Mouse (Mus musculus) layer of hippocampus, adult 11-12 months (tissue): ENCODE data around the gene Slc30a6.
A peak's percentile ranks its signal among the peaks of the same experiment; 100 is the strongest.

Experiments
- DNase-seq: peaks from one replicate; pipeline ENCODE4 v3.0.0; 2022; ENCODE audit warnings: low spot score

The Slc30a6 gene

GRCm38 (mm10) chr17:74395383-74396065 is at the start of gene Slc30a6:
Slc30a6 (plus strand) TSS chr17:74395608.
- peak; percentile 97 for DNase-seq

- no peak for DNase-seq
These were observed 31.8 kb upstream of the Slc30a6 start for GRCm38 (mm10) chr17:74363592-74363991.

GRCm38 (mm10) chr17:74376916-74377315 is 18.5 kb upstream of the Slc30a6 start:
- DNase-seq = no peak

GRCm38 (mm10) chr17:74386657-74387056 is 8.8 kb upstream of the Slc30a6 start:
- DNase-seq = no peak

- no peak for DNase-seq
These were observed 5.6 kb upstream of the Slc30a6 start for GRCm38 (mm10) chr17:74389847-74390246.

- DNase-seq = no peak
These were observed 1.0 kb upstream of the Slc30a6 start for GRCm38 (mm10) chr17:74394381-74394780.

- DNase-seq = no peak
These were observed 553 bp upstream of the Slc30a6 start for GRCm38 (mm10) chr17:74394855-74395254.

GRCm38 (mm10) chr17:74396766-74397165 is 1.4 kb downstream of the Slc30a6 start:
- DNase-seq = no peak

- no peak for DNase-seq
These were observed 1.8 kb downstream of the Slc30a6 start for GRCm38 (mm10) chr17:74397173-74397572.

GRCm38 (mm10) chr17:74402486-74403222 is 7.2 kb downstream of the Slc30a6 start:
- no peak for DNase-seq

- DNase-seq = no peak
These were observed 11.1 kb downstream of the Slc30a6 start for GRCm38 (mm10) chr17:74406487-74406886.

- DNase-seq = no peak
These were observed 14.3 kb downstream of the Slc30a6 start for GRCm38 (mm10) chr17:74409722-74410121.

- DNase-seq = no peak
These were observed 17.9 kb downstream of the Slc30a6 start for GRCm38 (mm10) chr17:74413324-74413723.

GRCm38 (mm10) chr17:74414671-74415070 is 19.3 kb downstream of the Slc30a6 start:
- no peak for DNase-seq

- no peak for DNase-seq
These were observed 21.5 kb downstream of the Slc30a6 start for GRCm38 (mm10) chr17:74416841-74417360.

- DNase-seq = no peak
These were observed 22.8 kb downstream of the Slc30a6 start for GRCm38 (mm10) chr17:74418171-74418570.

GRCm38 (mm10) chr17:74420656-74421055 is 25.2 kb downstream of the Slc30a6 start:
- no peak for DNase-seq

GRCm38 (mm10) chr17:74424401-74425005 is 29.1 kb downstream of the Slc30a6 start:
- peak; percentile 40 for DNase-seq

GRCm38 (mm10) chr17:74430074-74430473 is 34.7 kb downstream of the Slc30a6 start:
- no peak for DNase-seq

GRCm38 (mm10) chr17:74431481-74431880 is 36.1 kb downstream of the Slc30a6 start:
- peak; percentile 40 for DNase-seq

- no peak for DNase-seq
These were observed 37.2 kb downstream of the Slc30a6 start for GRCm38 (mm10) chr17:74432631-74433030.

GRCm38 (mm10) chr17:74437762-74438161 is 42.4 kb downstream of the Slc30a6 start:
- DNase-seq = no peak

GRCm38 (mm10) chr17:74440486-74440885 is 45.1 kb downstream of the Slc30a6 start:
- DNase-seq = no peak
